Mouse (Mus musculus) testis, postnatal 14 days (tissue): ENCODE data around the gene Plod2.

Experiments used
- DNase-seq: peaks from one replicate; pipeline ENCODE4 v3.0.0; 2021; ENCODE audit warnings: low spot score

Gene Plod2

DNA sequence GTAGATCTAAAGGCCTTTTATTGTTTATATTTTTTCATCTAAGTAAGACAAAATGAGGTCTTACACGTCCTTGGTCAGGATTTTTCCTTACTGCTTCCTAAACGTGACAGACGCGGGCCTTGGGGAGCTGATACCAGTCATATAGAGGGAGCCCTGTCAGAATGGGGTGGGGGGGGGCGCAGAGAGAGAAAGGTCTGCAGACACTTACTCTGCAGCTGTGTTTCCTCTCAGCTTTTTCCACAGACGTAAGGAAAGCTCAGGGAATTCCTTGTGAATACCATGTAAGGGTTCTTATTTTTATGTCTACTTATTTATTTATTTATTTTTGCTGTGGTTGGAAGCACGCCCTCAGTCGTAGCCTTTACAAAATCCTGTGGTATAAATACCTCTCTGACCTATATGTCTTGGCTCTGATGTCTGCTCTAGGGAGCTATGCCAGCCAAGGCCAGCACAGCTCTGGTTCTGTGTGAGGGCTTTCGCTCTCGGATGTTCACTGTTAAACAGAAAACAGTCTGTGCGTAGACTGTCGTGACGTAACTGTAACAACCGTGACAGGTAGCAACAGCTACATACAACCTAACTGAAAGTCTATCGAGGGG is 58.0 kb downstream of the Plod2 start:
- DNase-seq = no peak

DNA sequence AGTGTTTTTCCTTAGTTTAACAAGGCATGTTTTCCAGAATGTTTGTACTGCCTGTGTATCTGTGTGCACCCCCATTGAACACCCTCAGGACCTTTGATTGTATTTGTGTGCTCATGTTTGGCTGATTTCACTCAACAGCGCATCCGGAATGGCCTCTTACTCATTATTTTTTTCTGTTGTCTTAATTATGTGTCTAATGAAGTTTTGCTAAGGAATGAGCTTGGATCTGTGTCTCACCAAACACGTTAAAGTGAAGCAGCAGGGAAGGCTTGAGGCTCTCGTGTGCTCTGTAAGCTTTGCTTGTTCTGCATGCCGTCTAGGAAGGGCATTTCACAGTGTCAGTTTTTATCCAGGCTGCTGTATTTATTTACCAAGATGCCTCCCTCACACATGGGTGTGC is 59.5 kb downstream of the Plod2 start:
- DNase-seq = no peak

DNA sequence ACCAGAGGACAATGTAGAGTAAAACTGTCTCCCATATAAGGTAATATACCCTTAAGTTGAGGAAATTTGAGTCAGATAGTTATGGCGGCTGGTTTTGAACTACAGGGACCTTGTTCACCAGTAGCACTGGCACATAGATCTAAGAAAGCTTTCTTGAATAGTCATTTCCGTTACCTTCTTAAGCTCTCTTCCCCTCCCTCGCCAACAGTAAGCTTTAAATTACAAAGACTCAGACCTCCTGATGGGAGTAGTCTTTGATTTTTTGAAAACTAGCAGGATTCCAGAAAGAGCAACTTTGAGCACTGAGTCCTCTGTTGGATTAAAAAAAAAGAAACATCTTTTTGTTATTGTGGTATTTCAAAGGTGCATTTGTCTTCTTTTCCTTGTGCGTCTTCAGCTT is 61.5 kb downstream of the Plod2 start:
- DNase-seq = no peak

DNA sequence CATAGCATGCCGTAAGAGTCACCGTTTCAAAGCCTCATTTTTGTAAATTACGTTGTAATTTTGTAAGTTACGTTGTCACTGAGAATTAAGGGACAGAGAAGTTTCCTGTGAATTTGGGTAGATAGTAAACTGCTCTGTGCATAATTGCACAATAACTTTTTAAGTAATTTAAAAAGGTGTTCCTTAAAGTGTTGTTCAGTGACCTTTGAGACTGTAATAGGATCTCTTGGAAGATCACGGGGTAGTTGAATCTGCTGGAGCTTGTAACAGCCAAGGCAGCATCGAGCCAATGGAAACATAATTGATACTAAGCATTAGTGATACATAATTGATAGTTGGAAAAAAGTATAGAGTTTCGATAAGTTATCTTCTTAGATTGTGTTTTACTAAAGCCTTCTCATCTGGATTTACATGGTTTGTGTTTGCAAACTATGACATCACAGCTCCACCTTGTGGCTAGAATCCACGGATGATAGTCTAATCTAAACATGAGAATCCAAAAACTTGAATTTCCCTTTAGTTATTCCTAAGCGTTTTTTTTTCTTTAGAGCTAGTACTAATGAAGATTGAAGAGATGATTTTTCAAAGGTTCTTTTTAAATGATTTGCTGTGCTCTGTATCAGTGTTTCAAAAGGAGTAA is 68.7 kb downstream of the Plod2 start:
- DNase-seq = no peak

- DNase-seq = no peak
Observed at GRCm38 (mm10) chr9:92612641-92613040, 70.6 kb downstream of the Plod2 start.

DNA sequence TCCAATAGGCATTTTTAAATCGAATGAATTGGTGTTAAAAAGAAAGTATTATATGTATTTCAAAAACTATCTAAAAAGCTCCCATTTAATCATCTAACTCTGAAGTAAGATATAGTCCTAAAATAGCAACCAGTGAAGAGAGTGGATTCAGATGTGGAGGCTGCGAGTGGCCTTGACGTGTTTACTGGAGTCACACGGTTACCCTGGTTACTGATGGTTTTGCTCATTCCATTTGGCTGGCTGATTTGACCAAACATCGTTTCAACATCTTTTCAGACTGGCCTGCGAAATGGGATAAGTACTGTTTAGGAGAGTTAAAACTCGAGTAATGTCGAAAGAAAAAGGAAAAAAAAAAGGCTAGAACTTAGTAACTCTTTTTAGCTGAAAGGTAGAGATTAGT is 71.2 kb downstream of the Plod2 start:
- DNase-seq = no peak

- DNase-seq = no peak
Observed at GRCm38 (mm10) chr9:92616418-92616817, 74.4 kb downstream of the Plod2 start.

- DNase-seq = no peak
Observed at GRCm38 (mm10) chr9:92617376-92617775, 75.4 kb downstream of the Plod2 start.

GRCm38 (mm10) chr9:92620088-92620487 is 78.1 kb downstream of the Plod2 start:
- no peak for DNase-seq

- no peak for DNase-seq
Observed at GRCm38 (mm10) chr9:92621246-92621645, 79.2 kb downstream of the Plod2 start.

DNA sequence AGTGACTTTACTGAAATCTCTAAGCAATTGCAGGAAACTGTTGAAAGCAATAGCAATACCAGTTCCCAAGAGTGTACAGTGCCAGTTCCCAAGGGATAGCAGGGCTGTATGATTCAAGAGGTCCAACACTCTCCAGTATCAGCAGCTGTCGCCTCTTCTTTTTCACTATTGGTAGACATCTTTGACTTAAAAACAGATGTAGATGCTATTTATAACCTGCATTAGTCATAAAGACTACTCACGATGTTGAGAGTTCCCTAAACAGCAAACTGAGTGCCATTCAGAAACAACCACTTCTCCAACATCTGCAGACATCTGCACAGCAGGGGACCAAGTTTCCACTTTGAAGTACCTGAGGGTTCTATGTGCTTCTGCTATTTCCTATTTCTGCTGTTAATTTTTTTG is 79.9 kb downstream of the Plod2 start:
- no peak for DNase-seq

- no peak for DNase-seq
Observed at GRCm38 (mm10) chr9:92634792-92635191, 92.8 kb downstream of the Plod2 start.

- no peak for DNase-seq
Observed at GRCm38 (mm10) chr9:92639200-92639897, 97.3 kb downstream of the Plod2 start.

GRCm38 (mm10) chr9:92641717-92642116 is 99.7 kb downstream of the Plod2 start:
- no peak for DNase-seq
